Mouse (Mus musculus) midbrain, embryonic 14.5 days (tissue): ENCODE measurements around the gene Cpm. TPM values are rescaled to one million over a fixed set of nuclear protein-coding genes. Genes with fewer than 3 reads are reported as not detected.

ENCODE experiments used
- ATAC-seq: fragments of 200-750 bp; cut with Nextera tagmentation; 2 replicates; pipeline ENCODE4 v1.8.0; 2017; ENCODE audit warnings: moderate number of reproducible peaks, moderate library complexity; ENCODE audit not compliant: low FRiP score, low TSS enrichment
- DNase-seq: peaks from one replicate; pipeline ENCODE4 v3.0.0-alpha.2; 2015
- H3K27ac ChIP-seq: fragments of 300-500 bp; sonication (generic); replicated peaks from 2 replicates; pipeline ENCODE4 v1.5.1; 2014; ENCODE audit warnings: mild to moderate bottlenecking, low read depth, low read length, moderate library complexity
- H3K27me3 ChIP-seq: fragments of 300-500 bp; sonication (generic); 2 replicates; pipeline ENCODE4 v1.6.1; 2014; ENCODE audit warnings: low read length, control low read depth, mixed read lengths; ENCODE audit not compliant: control insufficient read depth, insufficient read depth
- H3K36me3 ChIP-seq: fragments of 300-500 bp; sonication (generic); 2 replicates; pipeline ENCODE4 v1.6.1; 2014; ENCODE audit warnings: low read length, control low read depth; ENCODE audit not compliant: control insufficient read depth, insufficient read depth
- H3K4me1 ChIP-seq: fragments of 300-500 bp; sonication (generic); 2 replicates; pipeline ENCODE4 v1.6.1; 2014; ENCODE audit warnings: mild to moderate bottlenecking, antibody characterized with exemption, low read length, control low read depth; ENCODE audit not compliant: control insufficient read depth, insufficient read depth
- H3K4me2 ChIP-seq: fragments of 300-500 bp; sonication (generic); 2 replicates; pipeline ENCODE4 v1.6.1; 2014; ENCODE audit warnings: mild to moderate bottlenecking, low read length, moderate library complexity
- H3K4me3 ChIP-seq: fragments of 300-500 bp; sonication (generic); replicated peaks from 2 replicates; pipeline ENCODE4 v1.5.1; 2014; ENCODE audit warnings: low read depth, low read length
- H3K9ac ChIP-seq: fragments of 300-500 bp; sonication (generic); replicated peaks from 2 replicates; pipeline ENCODE4 v1.6.1; 2014; ENCODE audit warnings: mild to moderate bottlenecking, low read length, moderate library complexity
- H3K9me3 ChIP-seq: fragments of 300-500 bp; sonication (generic); 2 replicates; pipeline ENCODE4 v1.6.1; 2016; ENCODE audit warnings: low read length, control low read depth, mixed read lengths; ENCODE audit not compliant: control insufficient read depth
- WGBS: fragments of 180-500 bp; shearing (Covaris S2); extraction: QIAGEN DNeasy Blood & Tissue Kit; methylation state at CpG from one replicate; pipeline ENCODE4 v1.1.7; 2014; 5-methylcytosine and 5-hydroxymethylcytosine counted together
- polyA plus RNA-seq: library from polyadenylated mRNA; unstranded; fragments of >200 nt; fragmentation: Nextera tagmentation; extraction: Ambion mirVana; gene quantifications from 2 replicates; pipeline ENCODE4 v1.2.1, GENCODE M21; 2014

Gene Cpm
- polyA plus RNA-seq, 1 experiment from 2014 or later, result 5.4 TPM

DNA sequence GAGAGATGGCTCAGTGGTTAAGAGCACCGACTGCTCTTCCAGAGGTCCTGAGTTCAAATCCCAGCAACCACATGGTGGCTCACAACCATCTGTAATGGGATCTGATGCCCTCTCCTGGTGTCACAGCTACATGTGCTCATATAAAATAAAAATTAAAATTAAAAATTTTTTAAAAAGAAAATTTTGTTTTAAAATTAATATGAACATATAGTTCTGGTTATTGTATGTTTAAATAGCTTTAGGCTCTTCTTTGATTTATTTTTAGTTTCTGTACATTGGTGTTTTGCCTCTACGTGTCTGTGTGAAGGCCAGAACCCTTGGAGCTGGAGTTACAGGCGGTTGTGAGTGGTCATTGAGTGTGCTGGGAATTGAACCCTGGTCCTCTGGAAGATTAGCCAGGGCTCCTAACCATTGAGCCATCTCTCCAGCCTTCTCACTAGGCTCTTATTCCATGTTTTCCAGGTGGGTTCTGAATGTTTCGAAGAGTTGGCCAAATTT lies 97.6 kb downstream of the Cpm start:
- Histone ChIP-seq H3K27me3 (no peaks in the 10 kb centered on the region), H3K4me2 (no peak overlapping the region), H3K4me3 (no peak overlapping the region), H3K27ac (no peak overlapping the region), H3K9ac (no peak overlapping the region), H3K36me3 (no peaks in the 10 kb centered on the region), H3K9me3 (no peaks in the 10 kb centered on the region), H3K4me1 (no peaks in the 10 kb centered on the region)
- ATAC-seq (no peak), DNase-seq (no peak)
- 94% methylated on average over 4 of the region's 4 CpGs for whole genome bisulfite sequencing

DNA sequence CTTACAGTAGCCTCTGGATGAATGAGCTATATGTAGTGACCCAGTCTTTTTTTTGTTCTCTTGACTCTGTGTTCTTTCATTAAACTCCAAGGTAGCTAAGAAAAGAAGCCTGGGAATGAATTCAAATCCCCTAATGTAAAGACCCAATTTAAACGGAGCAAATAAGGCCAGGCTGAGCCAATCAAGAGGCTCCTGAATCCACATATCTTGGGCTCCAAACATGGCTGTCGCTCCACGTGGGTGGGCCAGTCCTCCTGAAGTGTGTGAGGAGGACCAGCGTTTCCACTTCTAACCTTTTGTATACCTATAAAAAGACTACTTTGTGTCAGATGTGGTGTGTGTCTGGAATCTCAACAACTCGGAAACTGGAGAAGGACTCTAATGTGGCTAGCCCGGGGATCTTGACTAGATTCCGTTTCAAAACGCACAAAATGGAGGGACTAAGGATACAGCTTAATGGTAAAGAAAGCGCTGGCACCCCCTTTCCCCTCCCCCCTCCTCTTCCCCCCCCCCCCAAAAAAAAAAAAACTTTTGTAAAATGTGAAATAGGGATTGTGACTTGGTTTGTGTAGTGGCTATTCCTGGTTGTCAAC lies 98.3 kb downstream of the Cpm start:
- no peaks in the 10 kb centered on the region for H3K9me3 ChIP-seq
- no peak overlapping the region for H3K9ac ChIP-seq
- H3K36me3 ChIP-seq, result no peaks in the 10 kb centered on the region
- H3K27ac ChIP-seq, result no peak overlapping the region
- no peak overlapping the region for H3K4me2 ChIP-seq
- DNase-seq (no peak), ATAC-seq (no peak)
- H3K27me3 ChIP-seq, result no peaks in the 10 kb centered on the region
- no peak overlapping the region for H3K4me3 ChIP-seq
- no peaks in the 10 kb centered on the region for H3K4me1 ChIP-seq
- WGBS, result 85% methylated on average over 9 of the region's 9 CpGs

DNA sequence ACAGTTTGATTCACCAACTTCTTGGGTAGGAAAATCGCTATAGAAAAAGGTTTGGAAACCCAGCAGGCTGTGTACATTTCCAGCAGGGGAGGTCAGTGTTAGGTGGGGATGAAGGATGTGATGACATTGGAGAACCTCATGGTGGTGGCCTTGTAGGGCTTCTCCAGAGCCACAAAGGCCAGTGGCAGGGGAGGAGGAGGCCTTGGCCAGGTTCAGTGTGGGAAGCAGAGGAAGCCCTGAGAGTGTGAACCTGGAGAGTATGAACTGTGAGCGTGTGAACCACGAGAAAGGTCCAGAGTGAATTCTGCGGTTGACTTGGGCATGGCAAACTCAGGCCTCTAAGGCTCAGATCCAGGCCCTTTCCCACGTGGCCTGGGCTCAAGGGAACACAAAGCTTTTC lies 99.3 kb downstream of the Cpm start:
- Histone ChIP-seq H3K4me2 (no peak overlapping the region), H3K27me3 (no peaks in the 10 kb centered on the region), H3K4me1 (no peaks in the 10 kb centered on the region), H3K36me3 (0 out of 2 replicates have a peak, but pooled peaks cover 2% of the 10 kb centered on the region), H3K27ac (no peak overlapping the region), H3K9ac (no peak overlapping the region), H3K9me3 (no peaks in the 10 kb centered on the region), H3K4me3 (no peak overlapping the region)
- WGBS, result 90% methylated on average over 5 of the region's 5 CpGs
- DNase-seq (no peak), ATAC-seq (no peak)

DNA sequence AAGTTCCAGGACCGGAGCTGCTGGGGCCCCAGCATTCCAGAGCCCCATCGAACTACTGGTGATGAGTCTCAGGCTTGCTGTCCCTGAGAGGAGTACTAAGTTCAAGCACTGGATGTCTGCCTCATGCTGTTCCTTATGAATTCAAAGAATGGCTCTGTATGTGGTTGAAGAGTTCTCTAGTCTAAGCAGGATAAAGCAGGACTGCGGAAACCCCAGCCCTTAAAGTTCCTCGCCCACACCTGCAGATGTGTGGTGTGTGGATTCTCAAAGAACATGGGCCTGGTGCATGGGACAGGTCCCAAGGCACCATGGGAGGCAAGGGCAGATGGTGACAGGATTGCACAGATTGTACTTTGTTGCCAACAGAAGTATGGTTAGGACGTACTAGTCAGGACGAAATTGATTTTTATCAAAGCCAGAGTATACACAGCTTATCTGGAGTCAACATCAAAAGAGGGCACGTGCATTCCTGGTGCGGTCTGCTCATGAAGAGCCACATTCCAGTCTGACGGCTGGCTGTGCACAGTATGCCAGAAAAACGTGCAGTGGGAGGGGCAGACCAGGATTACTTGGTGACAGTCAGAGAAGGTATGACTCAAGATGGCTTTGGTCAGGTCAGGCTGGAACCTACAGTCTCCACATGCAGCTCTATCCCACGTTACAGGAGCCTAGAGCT lies 100.0 kb downstream of the Cpm start:
- 84% methylated on average over 11 of the region's 11 CpGs for WGBS

GRCm38 (mm10) chr10:117730140-117730539 lies 100.8 kb downstream of the Cpm start:
- H3K9me3 ChIP-seq, result no peaks in the 10 kb centered on the region

More for the DNA sequence above, 100.0 kb downstream of the Cpm start:
- Histone ChIP-seq H3K4me1 (no peaks in the 10 kb centered on the region), H3K4me3 (no peak overlapping the region), H3K4me2 (no peak overlapping the region), H3K27me3 (no peaks in the 10 kb centered on the region), H3K27ac (no peak overlapping the region), H3K9ac (no peak overlapping the region), H3K36me3 (0 out of 2 replicates have a peak, but pooled peaks cover 2% of the 10 kb centered on the region), H3K9me3 (no peaks in the 10 kb centered on the region)
- no peak for ATAC-seq
- DNase-seq, result no peak

DNA sequence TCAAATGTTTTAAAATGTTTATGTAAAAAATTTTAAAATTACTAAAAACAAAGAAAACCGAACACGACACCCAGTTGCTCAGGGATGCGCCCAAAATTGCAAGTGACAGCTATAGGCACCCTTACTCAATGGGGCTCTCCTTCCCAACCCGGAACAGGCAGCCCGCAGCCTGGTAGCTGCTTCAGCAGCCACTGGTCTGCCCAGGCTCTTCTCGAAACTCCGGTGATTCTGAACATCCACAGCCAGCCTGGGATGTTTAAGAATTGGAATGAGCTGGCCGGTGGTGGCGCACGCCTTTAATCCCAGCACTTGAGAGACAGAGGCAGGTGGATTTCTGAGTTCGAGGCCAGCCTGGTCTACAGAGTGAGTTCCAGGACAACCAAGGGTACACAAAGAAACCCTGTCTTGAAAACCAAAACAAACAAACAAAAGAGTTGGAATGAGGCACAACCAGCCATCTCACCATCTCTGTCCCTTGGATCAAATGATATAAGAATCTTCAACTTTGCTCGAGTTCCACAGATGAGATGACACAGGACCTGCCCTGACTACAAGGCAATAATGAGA lies 101.4 kb downstream of the Cpm start:
- WGBS, result 94% methylated on average over 12 of the region's 12 CpGs
- no peak overlapping the region for H3K27ac ChIP-seq
- H3K4me1 ChIP-seq, result no peaks in the 10 kb centered on the region
- no peak overlapping the region for H3K4me3 ChIP-seq
- peaks cover 7% of the 10 kb centered on the region; the same call in 1 of the 2 replicates for H3K36me3 ChIP-seq
- no peak overlapping the region for H3K9ac ChIP-seq
- ATAC-seq, result no peak
- no peaks in the 10 kb centered on the region for H3K27me3 ChIP-seq
- no peak for DNase-seq
- no peak overlapping the region for H3K4me2 ChIP-seq
- H3K9me3 ChIP-seq, result no peaks in the 10 kb centered on the region

More at GRCm38 (mm10) chr10:117730140-117730539, 100.8 kb downstream of the Cpm start:
- WGBS, result 97% methylated on average over 7 of the region's 7 CpGs
- Histone ChIP-seq H3K27ac (no peak overlapping the region), H3K27me3 (no peaks in the 10 kb centered on the region), H3K4me3 (no peak overlapping the region), H3K4me1 (no peaks in the 10 kb centered on the region), H3K4me2 (no peak overlapping the region), H3K9ac (no peak overlapping the region), H3K36me3 (0 out of 2 replicates have a peak, but pooled peaks cover 2% of the 10 kb centered on the region)
- DNase-seq, result no peak
- ATAC-seq, result no peak

DNA sequence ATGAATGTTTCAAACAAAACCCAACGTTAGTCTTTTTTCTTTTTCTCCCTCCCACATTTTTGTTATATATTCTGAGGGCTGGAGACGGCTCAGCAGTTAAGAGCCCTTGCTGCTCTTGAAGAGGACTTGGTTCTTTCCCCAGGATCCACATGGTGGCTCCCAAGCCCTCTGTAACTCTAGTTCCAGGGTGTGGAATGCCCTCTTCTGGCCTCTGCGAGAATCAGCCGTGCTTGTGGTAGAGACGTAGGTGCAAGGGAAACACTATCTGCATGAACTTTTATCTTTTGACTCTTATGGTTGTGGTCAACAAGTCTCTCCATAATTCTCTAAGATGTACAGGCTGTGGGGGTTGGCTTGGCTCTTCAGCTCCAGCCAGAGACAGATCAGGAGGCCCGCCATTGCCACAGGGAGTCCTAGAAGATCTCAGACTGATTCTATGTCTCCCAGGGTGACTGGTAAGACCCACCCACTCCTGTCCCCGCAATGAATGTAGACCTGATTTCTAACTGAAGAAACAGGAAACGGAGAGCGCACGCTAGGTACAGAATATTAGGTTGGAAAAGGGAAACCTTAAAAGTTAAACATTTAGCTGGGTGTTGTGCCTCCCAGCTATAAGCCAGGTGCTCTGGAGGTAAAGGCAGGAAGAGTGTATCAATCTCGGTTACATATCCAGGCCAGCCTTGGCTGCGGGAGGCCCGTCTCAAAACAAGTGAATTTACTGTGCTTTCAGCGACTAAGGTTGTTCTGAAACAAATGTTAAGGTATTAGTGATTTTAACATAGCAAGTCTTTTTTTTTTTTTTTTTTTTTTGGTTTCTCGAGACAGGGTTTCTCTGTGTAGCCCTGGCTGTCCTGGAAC lies 102.2 kb downstream of the Cpm start:
- Histone ChIP-seq H3K9ac (no peak overlapping the region), H3K27me3 (no peaks in the 10 kb centered on the region), H3K4me2 (no peak overlapping the region), H3K4me1 (no peaks in the 10 kb centered on the region), H3K36me3 (peaks cover 11% of the 10 kb centered on the region; the same call in 1 of the 2 replicates), H3K9me3 (no peaks in the 10 kb centered on the region), H3K4me3 (no peak overlapping the region), H3K27ac (no peak overlapping the region)
- ATAC-seq, result no peak
- DNase-seq, result peak; percentile 34
- whole genome bisulfite sequencing, result 66% methylated on average over 14 of the region's 15 CpGs

GRCm38 (mm10) chr10:117732184-117732583 lies 102.9 kb downstream of the Cpm start:
- Histone ChIP-seq H3K4me3 (no peak overlapping the region), H3K9me3 (no peaks in the 10 kb centered on the region), H3K27ac (no peak overlapping the region), H3K4me2 (no peak overlapping the region), H3K9ac (no peak overlapping the region), H3K27me3 (no peaks in the 10 kb centered on the region), H3K4me1 (no peaks in the 10 kb centered on the region), H3K36me3 (peaks cover 19% of the 10 kb centered on the region; the same call in 1 of the 2 replicates)
- ATAC-seq (no peak), DNase-seq (no peak)
- WGBS, result 91% methylated on average over 5 of the region's 5 CpGs
